Mouse (Mus musculus): ENCODE data around the gene Hpn.

- TF ChIP-seq CTCF (IDR thresholded peaks at IDR 0.05; ENCODE audit: borderline replicate concordance, insufficient read depth, low read depth, low read length) (no peak), POLR2A (IDR thresholded peaks at IDR 0.05; ENCODE audit: borderline replicate concordance, insufficient read depth, low read length) (no peak)
Observed at GRCm38 (mm10) chr7:31082831-31083588, 32.1 kb downstream of the Hpn start.
